Mouse (Mus musculus): Measurements from ENCODE around the gene Kazald1. TPM values are rescaled to one million over a fixed set of nuclear protein-coding genes. Genes with fewer than 3 reads are reported as not detected.

Kazald1 gene
- total and polyA plus RNA-seq, 2 experiments, result 1.1 to 1.2 TPM

GRCm38 (mm10) chr19:45058113-45058839 is 16.8 kb upstream of the Kazald1 start:
- Histone ChIP-seq H3K4me1 (ENCODE audit: control insufficient read depth, insufficient read depth, low read length) (peaks cover 2% of the 10 kb centered on the region; the same call in 1 of the 2 replicates), H3K27ac (replicated peaks; ENCODE audit: insufficient read depth, low read depth, low read length) (peak overlapping the region; percentile 85), H3K36me3 (ENCODE audit: control insufficient read depth, insufficient read depth, low read length) (no peaks in the 10 kb centered on the region), H3K9ac (ENCODE audit: low read depth, low read length) (peak overlapping the region; percentile 68), H3K27me3 (ENCODE audit: control insufficient read depth, insufficient read depth, low read length) (no peaks in the 10 kb centered on the region), H3K4me3 (ENCODE audit: insufficient read depth, low read depth, low read length) (peak overlapping the region; percentile 54), H3K79me2 (ENCODE audit: control insufficient read depth, insufficient read depth, low read length) (no peaks in the 10 kb centered on the region)
- WGBS, result under 1% methylated on average over 34 of the region's 34 CpGs
- peak; percentile 90 for DNase-seq (ENCODE audit: extremely low read depth, low read depth, low spot score)
- TF ChIP-seq POLR2A (IDR thresholded peaks at IDR 0.05; ENCODE audit: extremely low read depth, insufficient read depth, low read length) (peak; percentile 55; the same call in 1 of the 2 replicates), CTCF (IDR thresholded peaks at IDR 0.05; ENCODE audit: low read depth, low read length) (no peak)

- no peak for DNase-seq (ENCODE audit: extremely low read depth, low read depth, low spot score)
- H3K4me1 ChIP-seq (ENCODE audit: control insufficient read depth, insufficient read depth, low read length), result peaks cover 2% of the 10 kb centered on the region; the same call in 1 of the 2 replicates
- peak overlapping the region; percentile 58 for H3K9ac ChIP-seq (ENCODE audit: low read depth, low read length)
- H3K27me3 ChIP-seq (ENCODE audit: control insufficient read depth, insufficient read depth, low read length), result peaks cover 3% of the 10 kb centered on the region; the same call in 1 of the 2 replicates
- TF ChIP-seq CTCF (IDR thresholded peaks at IDR 0.05; ENCODE audit: low read depth, low read length) (no peak), POLR2A (IDR thresholded peaks at IDR 0.05; ENCODE audit: extremely low read depth, insufficient read depth, low read length) (no peak)
- H3K36me3 ChIP-seq (ENCODE audit: control insufficient read depth, insufficient read depth, low read length), result no peaks in the 10 kb centered on the region
- no peaks in the 10 kb centered on the region for H3K79me2 ChIP-seq (ENCODE audit: control insufficient read depth, insufficient read depth, low read length)
- 5% methylated on average over 14 of the region's 14 CpGs for WGBS
- H3K4me3 ChIP-seq (ENCODE audit: insufficient read depth, low read depth, low read length), result peak overlapping the region; percentile 54
- H3K27ac ChIP-seq (replicated peaks; ENCODE audit: insufficient read depth, low read depth, low read length), result peak overlapping the region; percentile 85
These were observed 16.2 kb upstream of the Kazald1 start for GRCm38 (mm10) chr19:45058841-45059240.

GRCm38 (mm10) chr19:45063565-45064292 is 11.3 kb upstream of the Kazald1 start:
- 46% methylated on average over 20 of the region's 20 CpGs for WGBS
- no peak overlapping the region for H3K9ac ChIP-seq (ENCODE audit: low read depth, low read length)
- H3K79me2 ChIP-seq (ENCODE audit: control insufficient read depth, insufficient read depth, low read length), result no peaks in the 10 kb centered on the region
- H3K27me3 ChIP-seq (ENCODE audit: control insufficient read depth, insufficient read depth, low read length), result peaks cover 12% of the 10 kb centered on the region; the same call in 1 of the 2 replicates
- TF ChIP-seq CTCF (IDR thresholded peaks at IDR 0.05; ENCODE audit: low read depth, low read length) (peak; percentile 77), POLR2A (IDR thresholded peaks at IDR 0.05; ENCODE audit: extremely low read depth, insufficient read depth, low read length) (no peak)
- no peak overlapping the region for H3K4me3 ChIP-seq (ENCODE audit: insufficient read depth, low read depth, low read length)
- DNase-seq (ENCODE audit: extremely low read depth, low read depth, low spot score), result no peak
- H3K4me1 ChIP-seq (ENCODE audit: control insufficient read depth, insufficient read depth, low read length), result 0 out of 2 replicates have a peak, but pooled peaks cover 2% of the 10 kb centered on the region
- no peak overlapping the region for H3K27ac ChIP-seq (replicated peaks; ENCODE audit: insufficient read depth, low read depth, low read length)
- H3K36me3 ChIP-seq (ENCODE audit: control insufficient read depth, insufficient read depth, low read length), result no peaks in the 10 kb centered on the region

- Histone ChIP-seq H3K79me2 (ENCODE audit: control insufficient read depth, insufficient read depth, low read length) (no peaks in the 10 kb centered on the region), H3K27ac (replicated peaks; ENCODE audit: insufficient read depth, low read depth, low read length) (no peak overlapping the region), H3K9ac (ENCODE audit: low read depth, low read length) (no peak overlapping the region), H3K4me3 (ENCODE audit: insufficient read depth, low read depth, low read length) (no peak overlapping the region), H3K36me3 (ENCODE audit: control insufficient read depth, insufficient read depth, low read length) (no peaks in the 10 kb centered on the region), H3K27me3 (ENCODE audit: control insufficient read depth, insufficient read depth, low read length) (peaks cover 12% of the 10 kb centered on the region; the same call in 1 of the 2 replicates), H3K4me1 (ENCODE audit: control insufficient read depth, insufficient read depth, low read length) (no peaks in the 10 kb centered on the region)
- 17% methylated on average over 21 of the region's 21 CpGs for WGBS
- no peak for TF ChIP-seq CTCF (IDR thresholded peaks at IDR 0.05; ENCODE audit: low read depth, low read length)
- no peak for TF ChIP-seq POLR2A (IDR thresholded peaks at IDR 0.05; ENCODE audit: extremely low read depth, insufficient read depth, low read length)
- no peak for DNase-seq (ENCODE audit: extremely low read depth, low read depth, low spot score)
These were observed 9.8 kb upstream of the Kazald1 start for GRCm38 (mm10) chr19:45065226-45065625.

- DNase-seq (ENCODE audit: extremely low read depth, low read depth, low spot score), result no peak
- TF ChIP-seq POLR2A (IDR thresholded peaks at IDR 0.05; ENCODE audit: extremely low read depth, insufficient read depth, low read length) (no peak), CTCF (IDR thresholded peaks at IDR 0.05; ENCODE audit: low read depth, low read length) (no peak)
- WGBS, result 24% methylated on average over 17 of the region's 17 CpGs
- Histone ChIP-seq H3K27me3 (ENCODE audit: control insufficient read depth, insufficient read depth, low read length) (peaks cover 12% of the 10 kb centered on the region; the same call in 1 of the 2 replicates), H3K9ac (ENCODE audit: low read depth, low read length) (no peak overlapping the region), H3K36me3 (ENCODE audit: control insufficient read depth, insufficient read depth, low read length) (no peaks in the 10 kb centered on the region), H3K79me2 (ENCODE audit: control insufficient read depth, insufficient read depth, low read length) (no peaks in the 10 kb centered on the region), H3K27ac (replicated peaks; ENCODE audit: insufficient read depth, low read depth, low read length) (no peak overlapping the region), H3K4me1 (ENCODE audit: control insufficient read depth, insufficient read depth, low read length) (no peaks in the 10 kb centered on the region), H3K4me3 (ENCODE audit: insufficient read depth, low read depth, low read length) (no peak overlapping the region)
These were observed 7.9 kb upstream of the Kazald1 start for GRCm38 (mm10) chr19:45067170-45067569.

All from liver, adult 2 months (tissue).